Mouse (Mus musculus) kidney, adult 9 months (tissue): ENCODE data around the gene Slc13a1.

Source experiments
- DNase-seq: peaks from one replicate; pipeline ENCODE4 v3.0.0; 2022

The Slc13a1 gene

GRCm38 (mm10) chr6:24072804-24073203, 95.1 kb downstream of the Slc13a1 start:
- no peak for DNase-seq

DNA sequence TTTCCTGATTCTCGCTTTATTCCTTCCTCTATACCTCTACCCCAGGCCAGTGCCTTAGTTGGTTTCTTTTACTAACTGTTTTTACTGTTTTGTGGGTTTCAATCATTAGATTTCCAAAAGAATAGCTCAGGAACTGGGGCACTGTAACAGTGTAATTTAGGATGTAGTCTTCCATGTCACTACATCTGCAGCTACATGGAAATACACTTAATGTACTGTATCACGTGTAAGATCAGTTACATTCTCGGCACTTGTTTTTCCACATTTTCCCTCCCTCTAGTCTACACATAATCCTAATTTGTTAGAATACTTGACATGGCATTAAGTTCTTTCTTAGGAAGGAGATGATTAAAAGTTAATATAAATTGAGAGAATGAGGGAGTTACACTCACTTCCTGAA, 108.1 kb downstream of the Slc13a1 start:
- no peak for DNase-seq

GRCm38 (mm10) chr6:24055086-24055485, 112.8 kb downstream of the Slc13a1 start:
- DNase-seq = no peak

DNA sequence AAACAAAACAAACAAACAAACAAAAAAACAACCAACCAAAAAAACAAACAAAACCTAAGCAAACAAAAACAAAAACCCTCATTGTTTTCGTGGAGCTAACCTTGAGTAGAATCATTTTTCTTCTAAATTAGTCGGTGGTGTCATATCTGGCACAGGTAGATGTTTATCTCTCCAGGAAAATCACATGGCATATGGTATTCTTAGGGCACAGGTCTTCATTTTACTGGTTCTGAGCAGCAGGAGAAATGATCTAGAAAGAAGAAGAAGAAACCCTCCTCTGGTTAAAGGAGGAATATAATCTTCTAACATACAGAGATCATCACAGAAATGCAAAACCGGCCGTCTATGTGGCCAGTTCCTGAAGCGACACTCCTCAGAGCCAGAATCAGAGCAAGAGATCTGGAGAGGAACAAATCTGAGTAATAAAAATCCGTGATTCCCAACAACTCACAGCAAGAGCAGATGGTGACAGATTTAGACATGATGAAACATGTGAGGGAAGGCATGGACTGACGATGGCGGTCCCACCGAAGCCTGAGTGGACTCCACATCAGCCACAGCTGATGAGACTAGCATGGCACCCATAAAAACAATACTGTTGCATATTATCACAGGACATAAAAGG, 113.7 kb downstream of the Slc13a1 start:
- no peak for DNase-seq

GRCm38 (mm10) chr6:24047014-24047770, 120.7 kb downstream of the Slc13a1 start:
- DNase-seq = peak; percentile 20

DNA sequence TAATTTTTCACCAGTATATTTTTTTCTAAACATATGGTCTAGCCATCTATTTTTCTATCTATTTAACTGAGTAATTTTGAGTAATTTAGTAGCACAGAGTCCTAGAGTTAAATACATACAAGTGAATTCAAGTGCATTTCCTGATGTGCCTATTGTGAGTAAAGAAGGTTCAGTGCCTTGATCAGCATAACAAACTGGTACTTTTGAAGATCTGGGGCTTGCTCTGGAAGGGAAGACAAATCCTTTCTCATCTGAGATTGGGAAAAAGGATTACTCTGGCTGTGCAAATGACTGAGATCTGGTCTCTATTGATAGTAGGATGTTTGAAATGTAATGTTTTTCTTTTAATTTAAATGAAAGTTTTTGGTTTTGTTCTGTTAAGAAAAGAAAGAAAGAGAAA, 124.4 kb downstream of the Slc13a1 start:
- DNase-seq = no peak
